Mouse (Mus musculus) liver, embryonic 14.5 days (tissue): Measurements from ENCODE around the gene Acp5. TPM values are rescaled to one million over a fixed set of nuclear protein-coding genes. Genes with fewer than 3 reads are reported as not detected.

Experiments used
- ATAC-seq: fragments of 200-750 bp; cut with Nextera tagmentation; 2 replicates; pipeline ENCODE4 v1.8.0; 2017; ENCODE audit warnings: moderate number of reproducible peaks, mild to moderate bottlenecking, moderate library complexity; ENCODE audit not compliant: insufficient read depth
- DNase-seq, 3 experiments: peaks; one replicate each; pipeline ENCODE4 v3.0.0-alpha.2; 2012 to 2013; ENCODE audit warnings: low read depth in 3 of 3, low spot score in 3 of 3
- H3K27ac ChIP-seq: fragments of 300-500 bp; sonication (generic); 2 replicates; pipeline ENCODE4 v1.5.1; 2014; ENCODE audit warnings: moderate library complexity, mild to moderate bottlenecking, control low read depth, inconsistent platforms
- H3K27me3 ChIP-seq: fragments of 300-500 bp; sonication (generic); 2 replicates; pipeline ENCODE4 v1.6.1; 2014; ENCODE audit warnings: mild to moderate bottlenecking, low read length, moderate library complexity; ENCODE audit not compliant: control insufficient read depth, insufficient read depth
- H3K36me3 ChIP-seq: fragments of 300-500 bp; sonication (generic); replicated peaks from 2 replicates; pipeline ENCODE4 v1.6.1; 2014; ENCODE audit warnings: low read depth; ENCODE audit not compliant: control insufficient read depth, insufficient read depth
- H3K4me1 ChIP-seq, 2 experiments: fragments of 200-500 bp in 1 of 2; fragments of 300-500 bp in 1 of 2; sonication (generic) in 1 of 2; replicated peaks; 2 replicates each; pipeline ENCODE4 v1.6.1; 2012 to 2014; ENCODE audit warnings: antibody characterized with exemption in 1 of 2, inconsistent platforms in 1 of 2, low read length in 1 of 2; ENCODE audit not compliant: control insufficient read depth in 2 of 2, insufficient read depth in 2 of 2
- H3K4me2 ChIP-seq: fragments of 300-500 bp; sonication (generic); 2 replicates; pipeline ENCODE4 v1.6.1; 2014; ENCODE audit warnings: low read depth, mild to moderate bottlenecking, control low read depth, moderate library complexity
- H3K4me3 ChIP-seq, 2 experiments: fragments of 200-500 bp in 1 of 2; fragments of 300-500 bp in 1 of 2; sonication (generic) in 1 of 2; 2 replicates each; pipeline ENCODE4 v1.5.1; 2012 to 2014; ENCODE audit warnings: low read depth in 2 of 2, low read length in 2 of 2, mild to moderate bottlenecking in 2 of 2, control low read depth in 1 of 2, inconsistent platforms in 1 of 2, moderate library complexity in 1 of 2; ENCODE audit not compliant: insufficient read depth in 1 of 2
- H3K9ac ChIP-seq: fragments of 300-500 bp; sonication (generic); replicated peaks from 2 replicates; pipeline ENCODE4 v1.6.1; 2014; ENCODE audit warnings: mild to moderate bottlenecking, control low read depth, moderate library complexity
- H3K9me3 ChIP-seq: fragments of 300-500 bp; sonication (generic); 2 replicates; pipeline ENCODE4 v1.6.1; 2016; ENCODE audit warnings: low read length, mixed read lengths; ENCODE audit not compliant: control insufficient read depth
- CTCF ChIP-seq: IDR thresholded peaks from 2 replicates; pipeline ENCODE4 v1.5.1; 2016; ENCODE audit warnings: antibody characterized with exemption, low read depth, control low read depth
- EP300 ChIP-seq: IDR thresholded peaks from 2 replicates; pipeline ENCODE4 v1.6.1; 2016; ENCODE audit warnings: antibody characterized with exemption, low read depth
- WGBS: fragments of 180-500 bp; shearing (Covaris S2); extraction: QIAGEN DNeasy Blood & Tissue Kit; methylation state at CpG from one replicate; pipeline ENCODE4 v1.1.7; 2014; ENCODE audit not compliant: insufficient replicate concordance; 5-methylcytosine and 5-hydroxymethylcytosine counted together
- polyA plus RNA-seq, 2 experiments: library from polyadenylated mRNA; depleted of rRNA in 1 of 2; stranded (reverse) in 1 of 2; unstranded in 1 of 2; fragments of >200 nt; fragmentation: Nextera tagmentation in 1 of 2; extraction: Ambion mirVana in 1 of 2; gene quantifications; 2 replicates each; pipeline versions ENCODE4 v1.2.1 to v1.2.3; 2012 to 2014

Gene Acp5
- polyA plus RNA-seq, 2 experiments: 181 to 195 TPM

DNA sequence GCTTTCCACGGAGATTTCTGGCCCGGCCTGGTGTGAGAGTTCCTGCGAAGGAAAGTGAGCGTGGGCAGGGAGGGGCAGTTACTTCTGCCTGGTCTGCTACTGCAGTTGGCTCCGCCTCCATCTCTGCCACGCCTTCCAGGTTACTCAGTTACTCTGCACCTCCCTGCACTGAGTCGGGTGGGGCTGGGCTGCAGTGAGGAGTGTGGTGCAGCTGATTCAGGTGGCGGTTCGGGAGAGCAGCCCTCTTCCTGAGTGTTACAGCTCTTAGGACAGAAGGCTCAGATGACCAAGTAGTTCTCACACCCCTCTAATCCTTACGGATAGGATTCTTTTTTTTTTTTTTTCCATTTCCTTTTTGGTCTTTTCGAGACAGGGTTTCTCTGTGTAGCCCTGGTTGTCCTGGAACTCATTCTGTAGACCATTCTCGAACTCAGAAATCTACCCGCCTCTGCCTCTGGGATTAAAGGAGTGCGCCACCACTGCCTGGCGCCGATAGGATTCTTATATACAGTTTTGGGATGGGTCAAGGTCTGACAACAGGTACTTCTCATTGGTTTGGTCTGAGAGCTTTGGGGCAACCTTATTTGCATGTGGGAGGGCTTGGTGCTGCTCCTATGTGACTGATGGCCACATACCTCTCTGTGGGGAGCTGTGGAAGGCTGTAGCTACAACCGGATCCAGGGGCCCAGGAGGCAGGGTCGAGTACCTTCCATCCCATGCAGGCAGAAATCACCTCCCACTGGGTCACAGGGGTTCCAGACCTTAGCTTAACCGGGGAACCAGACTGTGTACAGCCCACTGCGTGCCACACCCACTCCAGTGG is 14.1 kb upstream of the Acp5 start:
- Histone ChIP-seq H3K27ac (no peak overlapping the region), H3K4me3 (no peak overlapping the region), H3K36me3 (no peaks in the 10 kb centered on the region), H3K9ac (no peak overlapping the region), H3K4me2 (no peak overlapping the region), H3K4me1 (peaks cover 0 to 11% of the 10 kb centered on the region in 2 experiments; a peak in 2 of 4 replicates), H3K9me3 (no peaks in the 10 kb centered on the region), H3K27me3 (no peaks in the 10 kb centered on the region; the same call in 1 of the 2 replicates)
- ATAC-seq (peak; percentile 83), DNase-seq (no peak)
- TF ChIP-seq EP300: no peak
- no peak for TF ChIP-seq CTCF
- 49% methylated on average over 20 of the region's 20 CpGs for WGBS

DNA sequence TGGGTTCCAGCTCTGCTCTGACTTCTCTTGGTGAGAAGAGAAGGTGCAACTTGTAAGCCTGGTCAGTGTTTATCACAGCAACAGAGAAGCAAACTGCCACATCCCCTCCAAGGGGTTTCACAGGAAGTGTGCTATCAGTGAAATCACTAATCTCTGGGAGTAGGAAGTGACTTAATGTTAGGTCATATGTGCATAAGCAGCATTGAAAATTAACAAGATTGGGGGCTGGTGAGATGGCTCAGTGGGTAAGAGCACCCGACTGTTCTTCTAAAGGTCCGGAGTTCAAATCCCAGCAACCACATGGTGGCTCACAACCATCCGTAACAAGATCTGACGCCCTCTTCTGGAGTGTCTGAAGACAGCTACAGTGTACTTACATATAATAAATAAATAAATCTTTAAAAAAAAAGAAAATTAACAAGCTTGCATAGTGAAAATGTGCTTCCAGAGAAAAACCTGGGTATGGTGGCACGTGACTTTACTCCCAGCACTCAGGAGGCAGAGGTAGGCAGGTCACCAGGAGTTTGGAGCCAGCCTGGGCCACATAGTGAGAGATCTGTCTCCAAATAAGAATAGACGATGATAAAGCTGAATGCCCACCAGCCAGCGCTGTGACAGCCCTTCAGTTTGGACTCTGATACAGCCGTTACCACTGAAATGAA is 8.9 kb upstream of the Acp5 start:
- Histone ChIP-seq H3K9me3 (no peaks in the 10 kb centered on the region), H3K27ac (no peak overlapping the region), H3K36me3 (no peaks in the 10 kb centered on the region), H3K4me1 (peaks cover 0 to 3% of the 10 kb centered on the region in 2 experiments; a peak in 1 of 4 replicates), H3K27me3 (no peaks in the 10 kb centered on the region), H3K9ac (no peak overlapping the region), H3K4me3 (no peak overlapping the region), H3K4me2 (no peak overlapping the region)
- 54% methylated on average over 6 of the region's 8 CpGs for WGBS
- DNase-seq (no peak), ATAC-seq (no peak)
- no peak for TF ChIP-seq CTCF
- no peak for TF ChIP-seq EP300

- no peaks in the 10 kb centered on the region for H3K36me3 ChIP-seq
- ATAC-seq (peak; percentile 56), DNase-seq (peak; percentile 69 to 76 (median 73))
- 0 out of 4 replicates have a peak, but pooled peaks cover under 1 to 2% of the 10 kb centered on the region in 2 experiments for H3K4me1 ChIP-seq
- TF ChIP-seq EP300 (no peak), CTCF (peak; percentile 98)
- 48% methylated on average over 17 of the region's 17 CpGs for WGBS
- no peaks in the 10 kb centered on the region for H3K9me3 ChIP-seq
- no peaks in the 10 kb centered on the region for H3K27me3 ChIP-seq
- no peak overlapping the region for H3K27ac ChIP-seq
- H3K4me3 ChIP-seq: no peak overlapping the region
- H3K4me2 ChIP-seq: 0 out of 2 replicates have a peak overlapping the region, but pooled peaks have one; percentile 8
- no peak overlapping the region for H3K9ac ChIP-seq
These were observed 7.9 kb upstream of the Acp5 start for GRCm38 (mm10) chr9:22143108-22144037.

GRCm38 (mm10) chr9:22139746-22140145 is 4.2 kb upstream of the Acp5 start:
- TF ChIP-seq CTCF (no peak), EP300 (no peak)
- Histone ChIP-seq H3K27me3 (no peaks in the 10 kb centered on the region), H3K4me2 (no peak overlapping the region), H3K4me1 (peaks cover 23 to 24% of the 10 kb centered on the region in 2 experiments), H3K9me3 (no peaks in the 10 kb centered on the region), H3K27ac (no peak overlapping the region), H3K9ac (no peak overlapping the region), H3K36me3 (no peaks in the 10 kb centered on the region), H3K4me3 (no peak overlapping the region)
- no peak for DNase-seq
- no peak for ATAC-seq
- WGBS: 87% methylated on average over 5 of the region's 5 CpGs
